Mouse (Mus musculus): ENCODE measurements at regions not wholly inside any gene's neighbourhood (a gene's known extent, or its start where the extent isn't known, plus 50 kb on each side); places are given as distances from the start of the nearest gene placed in this dataset.

DNA sequence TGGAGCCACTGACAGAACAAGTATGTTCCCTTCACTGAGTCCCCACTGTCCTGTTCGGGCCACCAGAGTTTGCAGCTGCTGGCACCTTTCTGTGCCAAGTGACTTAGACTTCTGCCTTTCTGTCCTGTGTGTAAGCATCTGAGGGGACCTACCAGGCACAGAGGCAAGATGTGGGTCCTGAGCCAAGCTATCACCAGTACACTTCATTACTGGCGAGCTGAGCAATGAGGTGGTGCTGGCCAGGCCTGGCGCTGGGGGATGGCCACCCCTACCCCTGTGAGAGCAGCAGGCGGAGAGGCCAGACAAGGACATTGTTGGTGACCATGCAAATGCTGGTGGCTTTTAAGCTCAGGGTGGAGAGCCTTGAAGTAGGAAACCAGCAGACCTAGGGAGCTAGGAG lies 87.6 kb upstream of the Mrps6 start:
- DNase-seq (ENCODE audit: low spot score in 2 of 2): no peak

DNA sequence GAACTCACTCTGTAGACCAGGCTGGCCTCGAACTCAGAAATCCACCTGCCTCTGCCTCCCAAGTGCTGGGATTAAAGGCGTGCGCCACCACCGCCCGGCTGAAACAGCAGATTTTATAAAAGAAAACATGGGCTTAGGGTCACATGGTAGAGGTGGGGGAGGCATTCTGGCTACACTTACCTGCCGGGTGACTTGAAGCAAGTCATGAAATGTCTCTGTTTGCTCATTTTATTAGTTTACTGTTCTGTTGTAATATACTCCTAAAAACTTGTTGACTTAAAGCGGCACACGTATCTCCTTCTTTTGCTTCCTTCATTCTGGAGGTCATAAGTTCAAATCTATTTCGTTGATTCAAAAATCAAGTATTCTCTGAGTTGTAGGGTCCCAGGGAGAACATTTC lies 84.9 kb upstream of the Mrps6 start:
- no peak for DNase-seq (ENCODE audit: low spot score in 2 of 2)

DNA sequence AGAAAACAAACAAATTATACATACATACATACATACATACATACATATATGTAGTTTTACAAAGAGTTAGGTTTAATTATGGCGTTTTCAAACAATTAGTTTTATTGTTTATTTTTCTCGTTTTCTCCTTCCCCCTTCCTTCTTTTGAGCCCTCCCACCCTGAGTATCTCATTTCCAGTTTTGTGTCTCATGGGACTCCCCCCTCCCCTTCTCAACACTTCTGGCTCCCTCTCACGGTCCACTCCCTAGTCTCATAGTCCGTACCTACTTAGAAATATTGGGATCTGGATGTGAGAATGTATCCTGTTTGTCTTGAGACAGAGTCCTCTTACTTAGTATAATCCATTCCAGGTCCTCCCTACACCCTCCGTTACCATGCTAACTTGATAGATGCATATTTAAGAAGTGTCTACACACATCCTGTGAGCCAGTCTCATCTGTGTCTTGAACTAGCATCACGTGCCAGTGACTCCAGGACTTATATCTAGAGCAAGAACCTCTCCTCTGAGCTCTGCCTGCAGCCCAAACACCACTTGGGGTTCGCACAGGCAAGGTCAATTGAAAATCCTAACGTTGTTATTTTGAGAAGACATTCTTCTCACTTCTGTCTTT lies 81.8 kb upstream of the Mrps6 start:
- DNase-seq (ENCODE audit: low spot score in 2 of 2): no peak

DNA sequence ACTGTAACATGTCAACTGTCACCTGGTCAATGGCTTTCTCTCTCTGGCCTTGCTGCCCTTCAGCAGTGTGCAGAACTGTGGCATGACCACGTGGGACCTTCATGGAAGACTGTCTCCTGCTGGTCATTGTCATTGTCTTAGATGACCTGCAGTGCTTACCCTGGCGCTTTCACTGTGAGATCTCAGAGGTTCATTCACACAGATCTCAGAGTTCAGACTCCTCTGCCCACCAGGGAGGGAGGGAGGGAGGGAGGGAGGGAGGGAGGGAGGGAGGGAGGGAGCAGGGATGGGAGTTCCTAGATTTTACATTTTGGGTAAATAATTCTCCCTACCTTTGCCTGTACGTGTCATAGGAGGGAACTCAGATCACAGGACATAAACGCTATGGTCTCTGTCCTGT lies 79.6 kb upstream of the Mrps6 start:
- DNase-seq (ENCODE audit: low spot score in 2 of 2): no peak

DNA sequence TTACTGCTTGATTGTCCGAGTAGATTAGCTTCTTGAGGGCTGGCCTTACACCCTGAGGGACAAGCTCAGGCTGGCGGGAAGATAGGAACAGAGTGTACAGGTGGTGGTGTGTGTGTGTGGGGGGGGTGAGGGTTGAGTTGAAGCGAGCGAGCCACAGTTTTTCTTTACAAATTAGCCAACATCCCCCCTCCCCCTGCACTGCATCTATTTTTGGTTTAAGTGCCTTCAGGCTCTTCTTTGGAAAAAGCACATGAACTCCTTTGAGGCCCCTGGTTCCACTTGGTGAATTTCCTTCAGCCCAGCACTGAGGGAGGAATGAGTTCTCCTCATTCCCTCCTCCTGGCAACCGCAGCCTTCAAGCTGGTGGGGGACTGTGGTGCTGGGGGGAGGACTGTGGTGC lies 79.2 kb upstream of the Mrps6 start:
- DNase-seq (ENCODE audit: low spot score in 2 of 2): no peak

DNA sequence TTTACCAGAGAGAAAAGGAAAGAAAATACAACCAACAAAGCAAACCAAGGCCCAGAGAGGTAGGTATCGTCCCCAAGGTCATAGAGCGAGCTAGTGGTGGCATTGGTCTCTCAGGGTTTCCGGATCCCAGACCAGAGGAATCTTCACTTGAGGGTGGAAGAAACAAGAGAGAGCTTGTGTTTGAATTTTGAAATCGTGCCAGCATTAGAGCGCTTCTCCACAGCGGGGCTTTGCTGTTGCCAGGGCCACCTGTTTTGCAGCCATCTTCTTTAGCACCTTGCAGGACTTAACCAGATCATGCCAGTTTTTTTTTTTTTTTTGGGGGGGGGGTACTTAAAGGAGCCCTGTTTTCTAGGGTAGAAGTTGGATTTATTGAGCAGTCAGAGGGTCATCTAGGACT lies 77.6 kb upstream of the Mrps6 start:
- DNase-seq (ENCODE audit: low spot score in 2 of 2): no peak

DNA sequence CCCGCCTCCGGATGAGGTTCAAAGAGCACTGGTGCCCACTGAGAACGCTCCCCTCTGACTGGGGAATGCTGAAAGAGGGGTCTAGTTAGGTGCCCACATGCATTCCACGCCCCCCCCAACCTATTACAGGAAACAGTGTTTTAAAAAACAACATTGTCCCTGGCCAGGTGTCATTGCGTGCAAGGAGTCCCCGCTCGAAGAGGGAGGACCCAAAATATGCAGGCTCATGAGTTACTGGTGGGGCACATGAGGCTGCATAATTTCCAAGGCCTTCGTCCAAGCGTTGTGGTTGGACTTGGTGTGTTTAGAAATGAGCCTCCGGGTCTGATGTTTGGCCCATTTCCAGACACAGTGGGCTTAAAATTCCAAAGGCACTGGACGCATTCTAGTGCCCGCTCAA lies 72.9 kb upstream of the Mrps6 start:
- no peak for DNase-seq (ENCODE audit: low spot score in 2 of 2)

DNA sequence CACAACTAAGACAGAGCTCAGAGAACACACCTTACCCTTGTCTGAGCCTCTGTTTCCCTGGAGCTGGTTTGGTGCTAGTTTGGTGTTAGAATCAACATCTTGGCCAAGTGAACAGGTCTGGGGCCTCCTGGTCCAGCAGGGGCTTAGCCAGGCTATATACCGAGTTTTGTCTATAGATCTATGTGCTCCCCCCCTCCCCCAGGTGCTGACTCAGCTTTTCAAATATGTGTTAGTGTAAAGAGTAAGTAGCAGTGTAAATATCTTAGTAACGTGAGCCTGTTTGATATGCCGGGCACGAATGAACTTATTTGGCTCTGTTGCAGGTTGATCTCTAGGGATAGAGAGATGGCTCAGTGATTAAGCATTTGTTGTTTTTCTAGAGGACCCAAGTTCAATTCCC lies 68.7 kb upstream of the Mrps6 start:
- DNase-seq (ENCODE audit: low spot score in 2 of 2): no peak

DNA sequence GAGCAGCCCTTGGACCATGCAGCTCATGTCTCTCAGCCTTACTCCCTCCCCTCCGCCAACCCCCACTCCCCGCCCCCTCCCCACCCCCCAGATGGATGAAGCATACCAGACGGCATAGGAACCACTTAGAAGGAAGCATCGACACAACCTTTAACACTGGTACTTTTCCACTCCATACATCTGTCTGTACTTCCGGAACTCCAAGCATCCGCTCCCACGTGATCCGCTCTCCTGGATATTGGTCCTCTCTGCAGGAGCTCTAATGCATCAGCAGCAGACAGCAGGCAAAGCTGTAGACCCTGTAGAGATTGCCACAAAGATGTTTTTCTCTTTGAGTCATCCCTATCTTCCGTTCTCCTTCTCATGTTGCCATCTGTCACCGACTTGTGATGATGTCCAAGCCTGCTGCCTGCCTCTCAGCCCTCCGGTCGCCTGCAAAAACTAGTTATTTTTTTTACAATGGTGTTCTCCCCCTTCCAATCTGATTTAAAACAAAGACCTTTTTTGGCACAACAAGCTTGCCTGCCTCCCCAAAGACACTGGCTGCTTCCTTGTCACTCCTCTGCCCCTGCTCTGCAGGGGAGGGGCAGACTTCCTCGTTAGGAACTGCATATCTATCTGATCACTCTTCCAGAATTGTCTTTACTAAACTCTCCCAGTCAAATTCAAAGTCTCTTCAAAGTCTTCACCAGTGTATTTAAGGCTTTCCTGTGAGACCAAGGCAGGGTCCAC lies 62.4 kb upstream of the Mrps6 start:
- DNase-seq (ENCODE audit: low spot score in 2 of 2): peak; percentile 29 to 61

DNA sequence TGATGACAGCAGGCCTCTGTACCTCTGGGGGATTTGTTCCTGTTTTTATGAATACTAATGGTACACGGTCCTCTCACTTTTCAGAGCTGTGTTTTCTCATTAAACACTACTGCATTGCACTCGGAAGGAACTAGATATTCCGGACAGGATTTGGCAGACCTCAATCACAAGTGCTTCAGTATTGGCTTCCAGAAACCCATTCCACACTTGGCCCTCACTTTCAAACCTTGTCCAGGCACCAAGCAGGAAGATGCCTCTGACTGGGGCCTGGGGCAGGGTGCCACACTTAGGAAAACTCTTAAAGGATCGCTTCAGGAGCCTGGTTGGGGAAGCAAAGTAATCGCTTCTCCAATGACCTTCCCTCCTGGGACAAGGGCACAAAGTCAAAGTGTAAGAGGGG lies 50.7 kb upstream of the Mrps6 start:
- no peak for DNase-seq (ENCODE audit: low spot score in 2 of 2)
